Mouse (Mus musculus): ENCODE measurements around the gene Prkca. TPM values are rescaled to one million over a fixed set of nuclear protein-coding genes. Genes with fewer than 3 reads are reported as not detected.

The Prkca gene
- total and polyA plus RNA-seq, 3 experiments = 11.6 to 33.4 (median 32.2) TPM

DNA sequence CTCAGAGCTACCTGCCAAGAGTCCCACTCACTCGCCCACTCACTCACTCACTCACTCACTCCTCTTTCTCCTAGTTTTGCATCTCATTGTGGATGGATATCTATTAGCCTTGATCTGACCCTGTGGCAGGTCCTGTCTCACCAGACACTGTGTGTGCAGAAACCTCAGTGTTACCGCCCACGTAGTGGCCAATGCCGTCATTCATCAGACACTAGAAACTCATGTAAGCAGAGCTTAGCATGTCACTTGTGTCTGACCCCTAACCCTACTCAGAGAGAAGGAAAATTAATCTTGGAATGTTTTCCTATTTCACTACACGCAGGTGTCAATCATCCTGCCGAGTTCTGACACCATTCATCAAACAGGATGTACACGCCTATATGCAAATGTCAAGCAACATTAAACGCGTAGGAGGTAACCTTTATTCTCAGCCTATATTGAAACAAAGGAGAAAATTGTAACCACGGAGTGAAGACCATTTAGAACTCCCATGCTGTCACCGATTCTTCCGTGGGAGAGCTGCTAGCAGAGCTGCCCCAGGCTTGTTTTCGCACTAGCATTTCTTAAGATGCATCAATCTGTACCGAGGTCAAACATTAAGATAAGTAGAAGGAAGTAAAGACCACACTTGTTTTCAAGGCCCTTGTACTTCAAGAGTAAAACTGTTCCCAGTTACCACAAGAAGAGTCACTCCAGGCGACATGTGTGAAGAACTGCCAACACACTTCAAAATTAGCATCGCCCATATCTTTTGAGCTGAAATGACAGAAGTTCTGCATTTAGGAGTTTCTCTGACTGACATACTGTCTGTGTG lies 70.9 kb downstream of the Prkca start:
- Histone ChIP-seq H3K9ac (ENCODE audit: low read depth, low read length) (no peak overlapping the region), H3K4me1 (ENCODE audit: control insufficient read depth, insufficient read depth, low read length) (peaks cover 4% of the 10 kb centered on the region; the same call in 1 of the 2 replicates), H3K36me3 (ENCODE audit: control insufficient read depth, insufficient read depth, low read length) (no peaks in the 10 kb centered on the region), H3K79me2 (replicated peaks; ENCODE audit: control insufficient read depth, insufficient read depth, low read length) (no peaks in the 10 kb centered on the region; the same call in none of the 2 replicates), H3K27me3 (ENCODE audit: control insufficient read depth, insufficient read depth, low read length) (no peaks in the 10 kb centered on the region), H3K27ac (no peak overlapping the region), H3K4me3 (no peak overlapping the region)
- TF ChIP-seq POLR2A (IDR thresholded peaks at IDR 0.05; ENCODE audit: insufficient read depth, low read depth, low read length) (no peak), CTCF (IDR thresholded peaks at IDR 0.05) (no peak), EP300 (IDR thresholded peaks at IDR 0.05; ENCODE audit: insufficient read depth, low read depth, low read length) (no peak)
- intact Hi-C loops (cut with DNase I) = no loop called here
- DNase-seq = no peak
- WGBS = 74% methylated on average over 16 of the region's 16 CpGs

DNA sequence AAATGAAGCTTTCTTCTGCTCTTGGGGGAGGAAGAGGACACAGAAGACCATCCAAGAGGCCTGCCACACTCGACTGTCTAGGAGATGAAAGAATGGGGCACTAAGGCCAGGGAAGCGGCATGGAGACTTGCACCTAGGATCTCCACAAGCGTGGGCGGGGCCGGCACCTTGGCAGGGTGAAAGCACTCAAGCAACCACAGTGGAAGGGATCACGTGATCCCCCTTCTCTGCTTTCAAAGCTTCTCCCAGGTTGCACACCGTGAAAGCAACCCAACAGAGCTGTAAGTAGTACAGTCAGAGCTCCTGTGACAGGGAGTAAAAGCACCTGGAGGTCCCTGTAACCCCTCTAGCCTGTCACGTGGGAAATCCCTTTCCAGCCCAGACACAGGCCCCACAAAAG lies 72.4 kb downstream of the Prkca start:
- H3K79me2 ChIP-seq (replicated peaks; ENCODE audit: control insufficient read depth, insufficient read depth, low read length) = no peaks in the 10 kb centered on the region; the same call in none of the 2 replicates
- 71% methylated on average over 8 of the region's 8 CpGs for whole genome bisulfite sequencing
- no peak overlapping the region for H3K27ac ChIP-seq
- DNase-seq = no peak
- H3K4me1 ChIP-seq (ENCODE audit: control insufficient read depth, insufficient read depth, low read length) = peaks cover 4% of the 10 kb centered on the region; the same call in 1 of the 2 replicates
- H3K36me3 ChIP-seq (ENCODE audit: control insufficient read depth, insufficient read depth, low read length) = no peaks in the 10 kb centered on the region
- no peak overlapping the region for H3K4me3 ChIP-seq
- TF ChIP-seq POLR2A (IDR thresholded peaks at IDR 0.05; ENCODE audit: insufficient read depth, low read depth, low read length) (no peak), EP300 (IDR thresholded peaks at IDR 0.05; ENCODE audit: insufficient read depth, low read depth, low read length) (no peak), CTCF (IDR thresholded peaks at IDR 0.05) (no peak)
- intact Hi-C loops (cut with DNase I) = no loop called here
- no peak overlapping the region for H3K9ac ChIP-seq (ENCODE audit: low read depth, low read length)
- H3K27me3 ChIP-seq (ENCODE audit: control insufficient read depth, insufficient read depth, low read length) = no peaks in the 10 kb centered on the region

DNA sequence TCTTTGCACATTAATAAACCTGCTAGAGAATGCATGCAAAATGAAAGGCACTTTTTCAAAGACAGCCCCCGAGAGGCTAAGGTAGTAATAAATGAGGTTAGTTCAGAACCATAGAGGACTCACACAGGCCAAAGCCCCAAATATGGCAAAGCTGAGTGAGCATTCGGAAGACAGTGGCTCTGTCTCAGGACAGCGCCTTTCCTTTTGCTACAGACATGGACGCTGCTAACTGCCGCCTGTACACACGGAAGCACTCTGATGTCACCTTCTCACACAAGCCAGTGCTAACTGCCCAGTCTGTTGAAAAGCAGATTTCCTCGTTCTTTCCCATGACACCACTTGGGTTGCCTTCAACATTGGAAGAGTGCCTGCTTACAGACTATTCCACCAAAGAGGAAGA lies 74.2 kb downstream of the Prkca start:
- no peaks in the 10 kb centered on the region for H3K36me3 ChIP-seq (ENCODE audit: control insufficient read depth, insufficient read depth, low read length)
- peaks cover 4% of the 10 kb centered on the region; the same call in 1 of the 2 replicates for H3K4me1 ChIP-seq (ENCODE audit: control insufficient read depth, insufficient read depth, low read length)
- no peaks in the 10 kb centered on the region; the same call in 1 of the 2 replicates for H3K79me2 ChIP-seq (replicated peaks; ENCODE audit: control insufficient read depth, insufficient read depth, low read length)
- 54% methylated on average over 7 of the region's 7 CpGs for WGBS
- TF ChIP-seq POLR2A (IDR thresholded peaks at IDR 0.05; ENCODE audit: insufficient read depth, low read depth, low read length) (no peak), CTCF (IDR thresholded peaks at IDR 0.05) (no peak), EP300 (IDR thresholded peaks at IDR 0.05; ENCODE audit: insufficient read depth, low read depth, low read length) (no peak)
- H3K9ac ChIP-seq (ENCODE audit: low read depth, low read length) = no peak overlapping the region
- no peak for DNase-seq
- no peak overlapping the region for H3K4me3 ChIP-seq
- no peaks in the 10 kb centered on the region for H3K27me3 ChIP-seq (ENCODE audit: control insufficient read depth, insufficient read depth, low read length)
- H3K27ac ChIP-seq = no peak overlapping the region
- intact Hi-C loops (cut with DNase I) = no loop called here

DNA sequence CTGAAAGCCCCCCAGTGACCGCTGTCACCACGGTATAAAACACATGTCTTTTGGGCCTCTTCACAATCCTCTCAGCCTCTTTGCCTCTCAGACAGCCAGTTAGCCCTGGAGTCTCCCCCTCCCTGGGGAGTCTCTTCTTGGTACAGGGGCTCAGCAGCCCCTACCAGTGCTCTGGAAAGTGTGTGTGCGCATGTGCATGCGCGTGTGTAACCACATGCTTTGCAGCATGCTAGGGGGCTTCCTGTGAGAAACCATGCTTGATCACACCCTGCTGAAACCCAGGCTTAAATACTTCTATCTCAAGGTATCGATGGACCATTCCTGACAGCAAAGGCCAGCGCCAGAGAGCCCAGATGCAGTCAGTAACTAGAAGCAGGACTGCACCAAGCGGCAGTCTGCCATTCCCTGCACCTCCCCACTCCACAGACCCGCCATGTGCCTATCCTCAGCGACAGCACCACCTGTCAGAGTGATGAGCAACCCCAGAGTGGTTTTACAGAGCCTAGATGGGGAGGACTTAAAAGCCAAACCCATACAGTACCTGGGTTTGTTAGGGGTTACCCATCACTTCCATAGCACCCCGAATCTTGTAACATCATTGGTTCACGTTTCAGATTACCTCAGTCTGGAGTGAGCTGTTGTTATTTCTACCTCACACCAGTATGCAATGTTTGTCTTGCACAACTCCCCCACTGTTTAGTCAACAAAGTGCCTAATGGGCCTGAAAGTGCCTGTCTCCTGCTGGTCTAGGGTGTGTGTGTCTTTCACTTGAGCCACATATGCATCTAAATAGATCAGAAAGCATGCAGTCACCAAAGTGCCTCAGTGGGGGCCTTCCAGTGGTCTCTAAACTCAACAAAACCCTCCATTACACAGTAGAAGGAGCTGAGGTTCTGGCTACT lies 75.1 kb downstream of the Prkca start:
- no peaks in the 10 kb centered on the region for H3K27me3 ChIP-seq (ENCODE audit: control insufficient read depth, insufficient read depth, low read length)
- no peak for TF ChIP-seq EP300 (IDR thresholded peaks at IDR 0.05; ENCODE audit: insufficient read depth, low read depth, low read length)
- TF ChIP-seq POLR2A (IDR thresholded peaks at IDR 0.05; ENCODE audit: insufficient read depth, low read depth, low read length) = no peak
- TF ChIP-seq CTCF (IDR thresholded peaks at IDR 0.05) = no peak
- no peaks in the 10 kb centered on the region; the same call in 1 of the 2 replicates for H3K79me2 ChIP-seq (replicated peaks; ENCODE audit: control insufficient read depth, insufficient read depth, low read length)
- 82% methylated on average over 12 of the region's 12 CpGs for WGBS
- H3K36me3 ChIP-seq (ENCODE audit: control insufficient read depth, insufficient read depth, low read length) = no peaks in the 10 kb centered on the region
- no peak overlapping the region for H3K27ac ChIP-seq
- H3K4me1 ChIP-seq (ENCODE audit: control insufficient read depth, insufficient read depth, low read length) = peaks cover 2% of the 10 kb centered on the region; the same call in 1 of the 2 replicates
- H3K9ac ChIP-seq (ENCODE audit: low read depth, low read length) = no peak overlapping the region
- intact Hi-C loops (cut with DNase I) = no loop called here
- H3K4me3 ChIP-seq = no peak overlapping the region
- no peak for DNase-seq

DNA sequence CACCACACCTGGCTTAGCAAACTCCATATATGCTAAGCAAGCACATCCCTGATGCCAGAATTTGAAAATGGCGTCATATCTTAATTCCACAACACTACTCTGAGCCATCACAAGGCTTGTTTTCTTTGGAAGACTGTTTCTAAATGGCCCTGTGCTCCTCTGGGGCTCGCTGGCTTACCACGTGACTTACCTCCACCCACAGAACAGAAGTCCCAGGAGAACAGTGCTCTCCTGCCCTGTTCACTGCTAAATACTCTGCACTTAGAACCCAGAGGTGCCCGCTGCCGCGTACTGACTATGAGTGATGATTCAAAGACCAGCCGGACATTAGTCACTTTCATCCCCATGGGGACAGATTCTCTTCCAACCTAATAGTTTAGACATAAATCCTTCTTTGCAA lies 75.9 kb downstream of the Prkca start:
- TF ChIP-seq CTCF (IDR thresholded peaks at IDR 0.05) (no peak), POLR2A (IDR thresholded peaks at IDR 0.05; ENCODE audit: insufficient read depth, low read depth, low read length) (no peak), EP300 (IDR thresholded peaks at IDR 0.05; ENCODE audit: insufficient read depth, low read depth, low read length) (no peak)
- WGBS = 69% methylated on average over 7 of the region's 7 CpGs
- no peaks in the 10 kb centered on the region for H3K4me1 ChIP-seq (ENCODE audit: control insufficient read depth, insufficient read depth, low read length)
- intact Hi-C loops (cut with DNase I) = no loop called here
- no peak for DNase-seq
- no peak overlapping the region for H3K9ac ChIP-seq (ENCODE audit: low read depth, low read length)
- H3K36me3 ChIP-seq (ENCODE audit: control insufficient read depth, insufficient read depth, low read length) = no peaks in the 10 kb centered on the region
- H3K4me3 ChIP-seq = no peak overlapping the region
- no peaks in the 10 kb centered on the region for H3K79me2 ChIP-seq (replicated peaks; ENCODE audit: control insufficient read depth, insufficient read depth, low read length)
- no peak overlapping the region for H3K27ac ChIP-seq
- H3K27me3 ChIP-seq (ENCODE audit: control insufficient read depth, insufficient read depth, low read length) = no peaks in the 10 kb centered on the region

All from heart, adult 2 months (tissue).